Comparison of ENCODE assay signal across 33 mouse cellular contexts in the genomic region with DNA sequence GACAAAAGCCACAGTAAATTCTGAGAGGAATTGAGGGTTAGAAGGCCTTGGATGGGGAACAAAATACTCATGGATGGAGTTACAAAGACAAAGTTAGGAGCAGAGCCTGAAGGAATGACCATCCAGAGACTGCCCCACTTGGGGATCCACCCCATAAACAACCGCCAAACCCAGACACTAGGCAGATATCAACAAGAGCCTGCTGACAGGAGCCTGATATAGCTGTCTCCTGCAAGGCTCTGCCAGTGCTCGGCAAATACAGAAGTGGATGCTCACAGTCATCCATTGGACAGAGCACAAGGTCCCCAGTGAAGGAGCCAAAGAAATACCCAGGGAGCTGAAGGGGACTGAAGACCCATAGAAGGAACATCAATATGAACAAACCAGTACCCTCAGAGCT. TPM values are rescaled to one million over a fixed set of nuclear protein-coding genes. Genes with fewer than 3 reads are reported as not detected.
"Had no signal": no experiment of that assay in that cellular context is flagged by ENCODE, and none has a peak within 500 bp of the region (broad histone marks: within the 10 kb centered on the region; RNA-seq: fewer than 3 reads in every experiment).

No protein-coding gene starts in this region.

RNA-seq across cellular contexts. Expression of gene Scgb1a1, which starts 3.9 kb away (rescaled TPM):
- total RNA-seq: heart, postnatal 36 days; heart, postnatal 4 days; hematopoietic stem cell, adult 5-6 weeks; hindbrain, postnatal 0 days; layer of hippocampus, adult 18-20 months; layer of hippocampus, adult 2 months; layer of hippocampus, adult 8-10 months; layer of hippocampus, postnatal 10 days; layer of hippocampus, postnatal 14 days; layer of hippocampus, postnatal 25 days; layer of hippocampus, postnatal 36 days; left cerebral cortex, adult 18-20 months; left cerebral cortex, adult 2 months; left cerebral cortex, adult 8-10 months had no signal
- polyA plus RNA-seq: heart, embryonic 11.5 days; heart, embryonic 12.5 days; heart, embryonic 13.5 days; heart, embryonic 14.5 days; hindbrain, embryonic 10.5 days; hindbrain, embryonic 11.5 days; hindbrain, embryonic 12.5 days; hindbrain, embryonic 13.5 days; hindbrain, embryonic 14.5 days; hindbrain, embryonic 15.5 days; hindbrain, embryonic 16.5 days; hindbrain, postnatal 0 days; inflammation-experienced regulatory T-cells, adult 6 months; intestine, embryonic 14.5 days; intestine, embryonic 15.5 days; intestine, embryonic 16.5 days; intestine, postnatal 0 days; kidney, embryonic 14.5 days; kidney, embryonic 15.5 days; kidney, postnatal 0 days had no signal
